In genomic region chr17:8525971-8526740, GRCm38 (mm10) we compare ENCODE assay signal across 9 mouse cellular contexts. TPM values are rescaled to one million over a fixed set of nuclear protein-coding genes. Genes with fewer than 3 reads are reported as not detected.
A peak's percentile ranks its signal among the peaks of the same experiment; 100 is the strongest.
DNase-seq lines count a peak whose midpoint lies in the region; ATAC-seq and TF ChIP-seq lines count a peak whose summit lies in the region.
"Had no signal": no experiment of that assay in that cellular context is flagged by ENCODE, and none has a peak within 500 bp of the region (broad histone marks: within the 10 kb centered on the region; RNA-seq: fewer than 3 reads in every experiment).

No protein-coding gene starts in this region.

- peaks cover 46% of the 10 kb centered on the region for H3K27me3 ChIP-seq in embryonic facial prominence, embryonic 15.5 days
- H3K27me3 ChIP-seq in intestine, postnatal 0 days (replicated peaks; ENCODE audit: control insufficient read depth, insufficient read depth, low read length): peaks cover 31% of the 10 kb centered on the region

- ATAC-seq in embryonic facial prominence, embryonic 15.5 days (ENCODE audit: insufficient number of reproducible peaks, low FRiP score, low TSS enrichment, low read depth): no peak
- no peak for ATAC-seq in intestine, postnatal 0 days

- no peak overlapping the region for H3K9ac ChIP-seq in embryonic facial prominence, embryonic 15.5 days
- H3K9ac ChIP-seq in intestine, postnatal 0 days (ENCODE audit: low read depth, low read length): no peak overlapping the region

- no peaks in the 10 kb centered on the region for H3K36me3 ChIP-seq in embryonic facial prominence, embryonic 15.5 days
- H3K36me3 ChIP-seq in intestine, postnatal 0 days (ENCODE audit: control insufficient read depth, insufficient read depth): no peaks in the 10 kb centered on the region

- DNase-seq in left cerebral cortex, postnatal 14 days (ENCODE audit: low spot score in 2 of 2): peak; percentile 39 to 40
- DNase-seq in left cerebral cortex, postnatal 4 days: no peak
- DNase-seq in cerebellum, adult 11 months: peak; percentile 61
- peak; percentile 59 for DNase-seq in retina, postnatal 1 day
- no peak for DNase-seq in spleen, postnatal 36 days (ENCODE audit: low spot score in 2 of 2)
- no peak for DNase-seq in urinary bladder, adult 18-20 months (ENCODE audit: low spot score in 2 of 2)

- WGBS in embryonic facial prominence, embryonic 15.5 days: 2% methylated on average over 21 of the region's 21 CpGs
- WGBS in intestine, postnatal 0 days: 7% methylated on average over 21 of the region's 21 CpGs

- peaks cover 18% of the 10 kb centered on the region for H3K4me1 ChIP-seq in embryonic facial prominence, embryonic 15.5 days
- no peaks in the 10 kb centered on the region for H3K4me1 ChIP-seq in intestine, postnatal 0 days (replicated peaks; ENCODE audit: control insufficient read depth, insufficient read depth, low read length)

- peak overlapping the region; percentile 52 for H3K4me3 ChIP-seq in embryonic facial prominence, embryonic 15.5 days (replicated peaks)
- peak overlapping the region; percentile 37; the same call in 1 of the 2 replicates for H3K4me3 ChIP-seq in intestine, postnatal 0 days (ENCODE audit: low read depth, low read length)

- H3K27ac ChIP-seq in embryonic facial prominence, embryonic 15.5 days (replicated peaks): no peak overlapping the region
- no peak overlapping the region for H3K27ac ChIP-seq in intestine, postnatal 0 days (ENCODE audit: low read depth, low read length)

- intact Hi-C loops in left cerebral cortex, postnatal 14 days (cut with DNase I): loop anchor here (2.0 to 5.0 kb wide), 4 partner anchors 17 to 59 kb away; no protein-coding TSS in a partner anchor
- intact Hi-C loops in left cerebral cortex, postnatal 4 days (cut with DNase I): no loop called here

- H3K4me2 ChIP-seq in embryonic facial prominence, embryonic 15.5 days (replicated peaks): peak overlapping the region; percentile 96
- H3K4me2 ChIP-seq in intestine, postnatal 0 days (replicated peaks; ENCODE audit: low read depth): peak overlapping the region; percentile 72

- TF ChIP-seq CTCF in intestine, postnatal 0 days (IDR thresholded peaks at IDR 0.05; ENCODE audit: low read depth): no peak

- no peaks in the 10 kb centered on the region for H3K9me3 ChIP-seq in embryonic facial prominence, embryonic 15.5 days (replicated peaks)
- no peaks in the 10 kb centered on the region for H3K9me3 ChIP-seq in intestine, postnatal 0 days (ENCODE audit: control insufficient read depth)

RNA-seq across cellular contexts. Expression of gene Pde10a, which starts 1.0 kb away (rescaled TPM):
- total RNA-seq in left cerebral cortex, postnatal 14 days (2021): 10 to 100 TPM; 54.4 to 81.4 TPM
- total RNA-seq in left cerebral cortex, postnatal 4 days (2021): 100 to 1,000 TPM in 1 of 2 experiments, 10 to 100 TPM in 1; 84.9 to 106 TPM
- 3.0 and 3.9 TPM in 2 replicates for polyA plus RNA-seq in embryonic facial prominence, embryonic 15.5 days (2015; fragmentation: Nextera tagmentation; extraction: Ambion mirVana)
- 0.47 and 0.84 TPM in 2 replicates for polyA plus RNA-seq in intestine, postnatal 0 days (2015; fragmentation: Nextera tagmentation; extraction: Ambion mirVana)

RNA-seq across cellular contexts. Expression of gene Gm17087, which starts 40.6 kb away (rescaled TPM):
- total RNA-seq in left cerebral cortex, postnatal 14 days (2021): not detected
- not detected for total RNA-seq in left cerebral cortex, postnatal 4 days (2021)
- polyA plus RNA-seq in embryonic facial prominence, embryonic 15.5 days (2015; fragmentation: Nextera tagmentation; extraction: Ambion mirVana): 0.25 TPM in 1 of 2 replicates, not detected in the other
- not detected in 2 replicates for polyA plus RNA-seq in intestine, postnatal 0 days (2015; fragmentation: Nextera tagmentation; extraction: Ambion mirVana)
- total RNA-seq: layer of hippocampus, postnatal 10 days had no signal

Comparison
In these comparisons a context has a peak if more than half of its experiments do, and no peak if none do; other contexts are left out.
1. DNase-seq: peak in left cerebral cortex, postnatal 14 days (2 of 2), cerebellum, adult 11 months (single experiment) and retina, postnatal 1 day (single experiment); none in left cerebral cortex, postnatal 4 days (single experiment), spleen, postnatal 36 days (0 of 2) and urinary bladder, adult 18-20 months (0 of 2).